Mouse (Mus musculus) heart, embryonic 10.5 days (tissue): ENCODE results near the gene Cnn2. TPM values are rescaled to one million over a fixed set of nuclear protein-coding genes. Genes with fewer than 3 reads are reported as not detected.

ENCODE experiments used
- DNase-seq: peaks from one replicate; pipeline ENCODE4 v3.0.0-alpha.2; 2017; ENCODE audit warnings: low spot score
- H3K27ac ChIP-seq: fragments of 300-500 bp; sonication (generic); 2 replicates; pipeline ENCODE4 v1.5.1; 2016; ENCODE audit warnings: mild to moderate bottlenecking
- H3K27me3 ChIP-seq: fragments of 300-500 bp; sonication (generic); 2 replicates; pipeline ENCODE4 v1.6.1; 2016; ENCODE audit warnings: mild to moderate bottlenecking; ENCODE audit not compliant: poor library complexity, insufficient read depth, severe bottlenecking
- H3K36me3 ChIP-seq: fragments of 300-500 bp; sonication (generic); 2 replicates; pipeline ENCODE4 v1.6.1; 2016; ENCODE audit warnings: mild to moderate bottlenecking, moderate library complexity
- H3K4me1 ChIP-seq: fragments of 300-500 bp; sonication (generic); 2 replicates; pipeline ENCODE4 v1.6.1; 2016; ENCODE audit warnings: mild to moderate bottlenecking
- H3K4me3 ChIP-seq: fragments of 300-500 bp; sonication (generic); 2 replicates; pipeline ENCODE4 v1.5.1; 2016; ENCODE audit warnings: mild to moderate bottlenecking, moderate library complexity
- H3K9me3 ChIP-seq: fragments of 300-500 bp; sonication (generic); 2 replicates; pipeline ENCODE4 v1.6.1; 2016; ENCODE audit warnings: mild to moderate bottlenecking, moderate library complexity
- WGBS: fragments of 180-500 bp; shearing (Covaris S2); methylation state at CpG from one replicate; pipeline ENCODE4 v1.1.7; 2016; 5-methylcytosine and 5-hydroxymethylcytosine counted together
- polyA plus RNA-seq: library from polyadenylated mRNA; unstranded; fragments of >200 nt; fragmentation: Nextera tagmentation; extraction: Ambion mirVana; gene quantifications from 2 replicates; pipeline ENCODE4 v1.2.1, GENCODE M21; 2016

Cnn2 gene
- polyA plus RNA-seq = 408 and 456 TPM in 2 replicates

DNA sequence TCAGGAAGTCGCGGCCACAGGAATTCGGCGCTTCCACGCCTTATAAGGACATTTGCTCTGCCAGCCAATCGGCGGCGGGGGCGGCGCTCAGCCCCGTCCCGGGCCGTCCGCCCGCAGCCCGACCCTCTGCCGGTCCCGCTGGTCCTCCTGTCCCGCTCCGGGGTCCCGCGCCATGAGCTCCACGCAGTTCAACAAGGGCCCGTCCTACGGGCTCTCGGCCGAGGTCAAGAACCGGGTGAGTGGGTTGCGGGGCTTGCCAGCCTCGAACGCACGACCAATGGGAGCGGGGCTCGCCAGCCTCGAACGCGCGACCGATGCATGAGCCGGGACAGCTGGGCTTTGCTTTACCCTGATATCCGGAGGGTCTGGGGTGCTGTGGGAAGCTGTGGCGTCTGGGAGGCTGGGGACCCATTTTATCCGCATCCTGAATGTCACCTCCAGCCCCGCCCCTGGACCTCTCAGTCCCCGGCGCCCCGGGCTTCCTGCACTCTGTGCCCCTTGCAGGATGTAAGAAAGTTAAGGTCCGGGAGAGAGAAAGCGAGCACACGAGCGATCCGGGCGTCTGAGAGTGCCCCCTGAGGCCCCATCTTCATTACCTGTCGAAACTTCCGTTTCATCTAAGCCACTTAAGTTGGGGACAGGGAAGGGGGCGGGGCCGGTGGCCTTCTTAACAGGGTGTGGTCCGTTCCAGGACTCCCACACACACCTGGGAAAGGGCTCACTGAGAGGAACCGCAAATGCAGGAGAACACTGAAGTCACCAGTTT, at the start of gene Cnn2:
Cnn2 (plus strand) TSS at position 79 of the 766 bp plus-strand sequence.
- 0 out of 2 replicates have a peak, but pooled peaks cover 3% of the 10 kb centered on the region for H3K9me3 ChIP-seq
- no peaks in the 10 kb centered on the region for H3K27me3 ChIP-seq
- WGBS = under 1% methylated on average over 59 of the region's 59 CpGs
- H3K4me3 ChIP-seq = peak within 1 kb of the TSS; percentile 86
- H3K36me3 ChIP-seq = peaks cover 36% of the 10 kb centered on the region
- peak within 1 kb of the TSS; percentile 98 for H3K27ac ChIP-seq
- DNase-seq = peak; percentile 89
- peaks cover 60% of the 10 kb centered on the region for H3K4me1 ChIP-seq

DNA sequence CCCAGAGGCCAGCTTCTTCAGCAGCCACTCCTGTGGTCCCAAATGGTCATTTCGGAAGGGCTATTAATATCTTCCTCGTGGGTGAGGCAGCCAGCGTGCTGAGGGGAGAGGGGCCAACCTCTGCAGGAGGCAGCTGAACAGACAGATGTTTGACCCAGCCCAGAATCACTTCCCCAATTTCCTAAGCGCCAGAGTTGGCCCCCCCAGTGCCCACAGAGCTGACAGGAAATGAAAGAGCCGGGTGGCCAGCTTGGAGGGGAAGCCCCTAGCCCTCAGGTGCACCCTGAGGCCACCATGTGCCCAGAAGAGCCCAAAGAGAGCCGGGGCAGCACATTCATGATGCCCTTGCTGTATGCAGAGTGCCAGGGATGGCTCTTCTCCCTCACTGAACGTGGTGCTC, 47.6 kb upstream of the Cnn2 start:
- Histone ChIP-seq H3K9me3 (no peaks in the 10 kb centered on the region), H3K4me1 (peaks cover 80% of the 10 kb centered on the region), H3K27ac (peak overlapping the region; percentile 65; the same call in 1 of the 2 replicates), H3K4me3 (peak overlapping the region; percentile 29; the same call in 1 of the 2 replicates), H3K27me3 (no peaks in the 10 kb centered on the region), H3K36me3 (peaks cover 68% of the 10 kb centered on the region)
- 53% methylated on average over 7 of the region's 7 CpGs for WGBS
- no peak for DNase-seq

DNA sequence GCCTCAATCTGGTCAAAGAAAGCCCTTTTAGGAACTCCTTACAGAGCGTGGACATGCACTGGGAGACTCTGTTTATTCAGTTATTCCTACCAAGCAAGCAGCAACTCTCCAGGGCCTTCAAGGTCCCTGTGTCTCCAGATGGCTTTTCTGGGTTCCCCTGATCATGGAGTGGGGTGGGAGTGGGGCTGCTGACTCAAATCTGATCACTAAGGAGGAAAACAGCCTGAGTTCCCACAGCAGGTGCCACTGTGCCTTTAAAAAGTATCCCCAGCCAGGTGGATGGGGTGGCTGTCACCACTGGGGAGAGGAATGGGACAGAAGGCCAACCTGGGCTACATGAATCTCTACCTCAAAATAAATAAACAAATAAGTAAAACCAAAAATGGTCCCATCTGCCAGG, 45.4 kb upstream of the Cnn2 start:
- Histone ChIP-seq H3K4me3 (peak overlapping the region; percentile 12; the same call in 1 of the 2 replicates), H3K27me3 (no peaks in the 10 kb centered on the region), H3K9me3 (no peaks in the 10 kb centered on the region), H3K36me3 (peaks cover 66% of the 10 kb centered on the region), H3K27ac (peak overlapping the region; percentile 86; the same call in 1 of the 2 replicates), H3K4me1 (peaks cover 80% of the 10 kb centered on the region)
- DNase-seq = no peak
- 83% methylated on average over 1 of the region's 1 CpGs for WGBS

DNA sequence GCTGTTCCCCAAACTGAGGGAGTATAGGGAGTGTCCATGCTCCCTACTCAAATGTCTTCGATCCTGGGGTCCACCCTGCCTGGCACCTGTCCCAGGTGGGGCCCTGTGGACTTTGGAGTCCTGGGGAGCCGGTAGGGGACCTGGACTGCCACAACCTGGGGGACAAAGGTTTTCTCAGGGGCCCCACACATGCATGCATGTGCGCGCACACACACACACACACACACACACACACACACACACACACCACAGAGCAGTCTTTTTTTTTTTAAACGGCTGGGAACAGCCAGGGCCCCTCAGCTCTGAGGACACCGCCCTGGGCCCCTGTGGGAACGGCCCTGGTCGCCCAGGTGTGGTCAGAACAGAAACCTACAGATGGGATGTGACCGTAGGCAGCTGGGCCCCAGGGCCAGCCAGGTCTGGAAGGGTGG, 44.9 kb upstream of the Cnn2 start:
- Histone ChIP-seq H3K4me1 (peaks cover 79% of the 10 kb centered on the region), H3K27ac (peak overlapping the region; percentile 86), H3K36me3 (peaks cover 63% of the 10 kb centered on the region), H3K9me3 (no peaks in the 10 kb centered on the region), H3K27me3 (no peaks in the 10 kb centered on the region), H3K4me3 (peak overlapping the region; percentile 12; the same call in 1 of the 2 replicates)
- WGBS = 82% methylated on average over 9 of the region's 9 CpGs
- no peak for DNase-seq

DNA sequence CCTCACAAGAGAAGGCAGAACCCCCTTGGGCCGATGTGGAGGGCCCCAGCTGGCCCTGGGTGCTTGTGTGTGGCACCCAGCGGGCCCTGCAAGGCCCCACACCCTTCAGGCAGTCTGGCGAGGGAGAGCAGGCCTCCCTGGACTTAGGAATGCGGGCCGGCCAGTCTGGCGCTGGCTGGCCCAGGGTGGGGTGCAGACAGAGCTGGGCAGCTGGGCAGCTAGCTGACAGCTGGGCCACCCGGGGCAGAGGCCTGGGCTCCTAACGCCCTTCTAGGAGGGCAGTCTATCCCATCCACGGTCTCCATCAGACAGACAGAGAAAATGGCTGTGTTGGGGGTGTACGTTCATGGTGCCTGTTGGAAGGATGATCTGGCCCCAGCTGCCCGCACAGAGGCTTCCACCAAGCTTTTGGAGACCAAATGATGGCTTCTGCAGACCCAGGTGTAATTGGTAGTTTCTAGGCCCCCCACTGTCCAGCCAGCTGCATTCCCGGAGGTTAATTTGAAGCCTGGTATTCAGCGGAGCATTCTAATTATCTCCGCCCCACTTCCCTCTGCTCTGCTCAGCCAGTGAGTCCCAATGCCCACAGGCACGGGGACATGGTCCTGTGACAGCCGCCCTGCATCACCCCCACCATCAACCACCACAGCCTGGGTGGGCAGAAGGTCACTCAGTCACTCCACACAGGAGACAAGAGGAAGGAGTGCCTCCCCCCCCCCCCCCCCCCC, 42.7 kb upstream of the Cnn2 start:
- peaks cover 69% of the 10 kb centered on the region for H3K4me1 ChIP-seq
- H3K4me3 ChIP-seq = peak overlapping the region; percentile 30

DNA sequence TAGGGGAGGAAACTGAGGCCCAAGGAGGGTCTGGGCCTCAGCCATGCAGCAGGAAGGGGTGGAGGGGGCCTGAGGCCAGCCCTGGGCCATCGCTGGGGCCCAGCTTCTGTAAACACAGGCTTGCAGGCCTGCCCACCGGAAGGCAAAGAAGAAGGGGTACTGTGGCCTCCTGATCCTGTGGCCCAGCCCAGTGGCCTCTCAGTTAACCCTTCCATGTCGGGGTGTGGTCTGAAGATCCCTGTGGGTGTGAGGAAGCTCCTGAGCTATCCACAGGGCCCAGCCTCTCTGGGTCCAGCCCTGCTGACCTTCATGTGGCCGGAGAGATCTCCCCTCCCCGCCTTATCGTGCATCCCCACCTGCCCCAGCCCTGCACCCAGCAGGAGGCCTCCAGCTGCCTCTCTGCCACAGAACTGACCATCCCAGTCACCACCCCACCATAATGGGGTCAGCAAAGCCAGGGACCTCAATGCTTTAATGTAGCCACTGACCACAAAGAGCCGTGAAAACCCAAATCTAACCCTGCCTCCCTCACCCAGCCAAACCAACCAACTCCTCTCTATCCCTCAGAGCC, 41.5 kb upstream of the Cnn2 start:
- Histone ChIP-seq H3K36me3 (peaks cover 63% of the 10 kb centered on the region), H3K4me1 (peaks cover 61% of the 10 kb centered on the region), H3K27me3 (no peaks in the 10 kb centered on the region), H3K27ac (peak overlapping the region; percentile 86), H3K9me3 (no peaks in the 10 kb centered on the region), H3K4me3 (peak overlapping the region; percentile 30)
- 12% methylated on average over 7 of the region's 7 CpGs for WGBS
- peak; percentile 96 for DNase-seq

More for the DNA sequence above, 42.7 kb upstream of the Cnn2 start:
- DNase-seq = no peak
- Histone ChIP-seq H3K27ac (peak overlapping the region; percentile 86), H3K36me3 (peaks cover 63% of the 10 kb centered on the region), H3K9me3 (no peaks in the 10 kb centered on the region), H3K27me3 (no peaks in the 10 kb centered on the region)
- 35% methylated on average over 16 of the region's 16 CpGs for WGBS

DNA sequence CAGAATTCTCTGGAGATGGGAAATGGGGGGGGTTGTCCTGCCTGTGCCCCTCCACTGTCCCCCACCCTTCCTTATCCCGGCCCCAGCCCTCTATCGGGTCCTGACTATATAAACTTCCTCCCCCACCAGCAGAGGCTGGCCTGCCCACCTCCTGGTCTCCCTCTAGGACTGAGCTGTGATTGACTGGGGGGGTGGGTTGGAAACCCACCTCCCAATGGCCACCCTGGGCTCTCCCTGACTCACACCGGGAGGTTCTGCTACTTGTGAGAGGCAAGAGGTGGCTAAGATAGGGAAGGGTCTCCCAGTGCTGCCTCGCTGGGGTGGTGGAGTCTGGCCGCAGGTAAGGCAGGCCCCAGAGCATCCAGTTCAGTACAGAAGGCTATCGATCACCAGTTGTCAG, 40.9 kb upstream of the Cnn2 start:
- DNase-seq = no peak
- Histone ChIP-seq H3K36me3 (peaks cover 58% of the 10 kb centered on the region), H3K9me3 (no peaks in the 10 kb centered on the region), H3K4me1 (peaks cover 61% of the 10 kb centered on the region), H3K27me3 (no peaks in the 10 kb centered on the region), H3K27ac (peak overlapping the region; percentile 86), H3K4me3 (peak overlapping the region; percentile 19; the same call in 1 of the 2 replicates)
- WGBS = 66% methylated on average over 6 of the region's 6 CpGs

DNA sequence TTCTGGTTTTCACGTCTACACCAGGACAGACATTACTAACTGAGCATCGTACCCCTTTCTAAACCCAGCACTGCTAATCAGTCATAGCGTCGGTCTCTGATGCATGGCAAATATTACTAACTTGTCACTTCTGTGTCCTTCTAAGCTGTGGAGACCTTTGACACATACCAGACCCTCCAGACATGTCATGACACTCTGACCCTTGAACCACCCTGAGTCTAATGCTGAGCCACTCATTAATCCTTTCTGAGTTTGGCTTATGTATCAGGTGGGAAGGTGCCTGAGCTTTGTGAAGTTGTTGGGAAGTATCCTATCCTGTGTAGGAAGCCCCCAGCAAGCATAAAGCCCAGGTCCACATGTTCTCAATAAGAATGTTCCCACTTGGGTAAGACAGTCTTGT, 38.5 kb upstream of the Cnn2 start:
- DNase-seq = no peak
- Histone ChIP-seq H3K36me3 (peaks cover 74% of the 10 kb centered on the region), H3K27me3 (no peaks in the 10 kb centered on the region), H3K9me3 (no peaks in the 10 kb centered on the region), H3K4me1 (peaks cover 48% of the 10 kb centered on the region), H3K4me3 (no peak overlapping the region), H3K27ac (no peak overlapping the region)
- 72% methylated on average over 4 of the region's 4 CpGs for WGBS

DNA sequence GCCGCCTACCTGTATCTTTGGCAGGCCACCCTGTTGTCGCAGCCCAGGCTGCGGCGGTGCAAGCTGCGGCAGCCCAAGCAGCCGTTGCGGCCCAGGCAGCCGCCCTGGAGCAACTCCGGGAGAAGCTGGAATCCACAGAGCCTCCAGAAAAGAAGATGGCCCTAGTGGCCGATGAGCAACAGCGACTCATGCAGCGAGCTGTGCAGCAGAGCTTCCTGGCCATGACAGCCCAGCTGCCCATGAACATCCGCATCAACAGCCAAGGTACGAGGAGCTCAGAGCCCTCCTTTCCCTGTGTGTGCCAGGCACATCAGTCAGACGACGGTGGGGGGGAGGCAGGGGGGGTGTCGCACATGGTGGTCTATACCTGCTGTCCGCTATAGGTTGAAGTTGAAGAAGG, 37.7 kb upstream of the Cnn2 start:
- no peak for DNase-seq
- Histone ChIP-seq H3K9me3 (no peaks in the 10 kb centered on the region), H3K36me3 (peaks cover 69% of the 10 kb centered on the region), H3K4me1 (peaks cover 42% of the 10 kb centered on the region), H3K27me3 (no peaks in the 10 kb centered on the region), H3K4me3 (no peak overlapping the region), H3K27ac (no peak overlapping the region)
- 83% methylated on average over 18 of the region's 18 CpGs for WGBS

DNA sequence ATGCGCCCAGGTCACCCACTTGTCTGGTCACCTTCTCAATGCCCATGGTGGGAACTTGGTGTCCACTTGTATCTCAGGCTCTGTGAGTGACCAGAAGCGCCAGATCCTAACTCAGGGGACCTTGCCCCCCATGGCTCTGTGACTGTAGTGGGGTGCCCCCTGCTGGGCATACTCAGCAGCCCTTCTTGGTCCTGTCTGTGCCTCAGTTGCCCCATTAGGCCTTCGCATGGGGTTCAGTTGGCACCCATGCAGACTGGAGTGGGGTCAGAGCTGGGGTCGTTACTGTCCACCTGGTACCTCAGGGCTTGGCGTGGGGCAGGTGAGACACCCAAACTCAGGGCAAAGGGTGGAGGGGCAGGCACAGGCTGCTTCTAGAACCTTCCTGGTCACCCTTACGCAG, 34.4 kb upstream of the Cnn2 start:
- WGBS = 84% methylated on average over 6 of the region's 6 CpGs
- no peaks in the 10 kb centered on the region for H3K9me3 ChIP-seq
- H3K36me3 ChIP-seq = peaks cover 45% of the 10 kb centered on the region
- H3K27me3 ChIP-seq = no peaks in the 10 kb centered on the region
- no peak overlapping the region for H3K4me3 ChIP-seq
- H3K4me1 ChIP-seq = peaks cover 30% of the 10 kb centered on the region
- 0 out of 2 replicates have a peak overlapping the region, but pooled peaks have one; percentile 16 for H3K27ac ChIP-seq
- no peak for DNase-seq

DNA sequence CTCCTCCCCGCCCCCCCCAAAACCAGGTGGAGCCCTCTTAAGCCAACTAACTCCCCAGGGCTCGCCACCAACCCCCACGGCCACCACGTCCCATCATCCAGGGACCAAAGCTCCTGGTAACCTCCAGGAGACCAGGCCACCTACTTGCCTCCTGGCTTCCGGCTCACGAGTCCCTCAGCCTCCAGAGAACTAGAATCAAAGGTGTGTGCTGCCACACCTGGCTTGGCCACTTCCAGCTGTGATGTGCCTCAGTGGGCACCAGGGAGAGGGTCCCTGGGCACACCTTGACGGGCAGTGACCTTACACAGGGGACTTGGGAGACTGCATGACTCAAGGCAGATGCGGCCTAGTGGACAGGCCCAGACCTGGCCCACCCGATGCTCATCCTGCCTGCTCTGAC, 32.7 kb upstream of the Cnn2 start:
- H3K4me1 ChIP-seq = peaks cover 26% of the 10 kb centered on the region
- DNase-seq = no peak
- peak overlapping the region; percentile 24; the same call in 1 of the 2 replicates for H3K27ac ChIP-seq
- 66% methylated on average over 9 of the region's 9 CpGs for WGBS
- no peak overlapping the region for H3K4me3 ChIP-seq
- peaks cover 28% of the 10 kb centered on the region for H3K36me3 ChIP-seq
- H3K9me3 ChIP-seq = no peaks in the 10 kb centered on the region
- no peaks in the 10 kb centered on the region for H3K27me3 ChIP-seq

DNA sequence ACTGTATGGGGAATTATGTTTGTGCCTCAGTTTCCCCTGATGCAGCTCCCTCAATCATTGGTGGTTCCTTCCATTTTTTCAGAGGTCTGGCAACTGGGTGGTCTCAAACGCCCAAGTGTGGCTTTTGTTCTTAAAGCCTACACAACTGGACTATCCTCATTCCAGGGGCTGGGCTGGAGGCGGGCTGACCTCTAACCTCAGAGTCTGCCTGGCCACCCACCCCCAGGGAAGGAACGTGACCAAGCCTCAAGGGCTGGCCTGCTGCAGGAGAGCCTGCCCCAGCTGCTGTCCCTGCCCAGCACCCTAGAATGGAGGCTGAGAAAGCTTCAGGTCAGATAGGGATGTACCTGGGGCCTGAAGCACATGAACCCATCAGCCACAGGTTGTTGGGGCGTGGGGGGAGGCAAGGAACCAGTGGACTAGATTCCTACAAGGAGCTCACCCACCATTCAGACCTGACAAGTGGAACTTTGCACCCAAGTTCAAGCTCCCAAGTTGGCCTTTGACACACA, 31.7 kb upstream of the Cnn2 start:
- peaks cover 24% of the 10 kb centered on the region for H3K36me3 ChIP-seq
- H3K4me1 ChIP-seq = peaks cover 33% of the 10 kb centered on the region
- no peaks in the 10 kb centered on the region for H3K27me3 ChIP-seq
- DNase-seq = no peak
- WGBS = 43% methylated on average over 4 of the region's 4 CpGs
- no peaks in the 10 kb centered on the region for H3K9me3 ChIP-seq
- peak overlapping the region; percentile 53 for H3K27ac ChIP-seq
- H3K4me3 ChIP-seq = no peak overlapping the region
